Mouse (Mus musculus): Measurements from ENCODE around the gene Gtf2ird1.
"Not testable (repeated sequence)": the region's sequence is repeated elsewhere in the genome, so short reads cannot be mapped to it uniquely, and the experiment has no call there.

Gtf2ird1 gene

GRCm38 (mm10) chr5:134475006-134475605 is 18.6 kb upstream of the Gtf2ird1 start:
- DNase-seq (ENCODE audit: low spot score): no peak

- DNase-seq (ENCODE audit: low spot score): no peak
These were observed 17.4 kb upstream of the Gtf2ird1 start for GRCm38 (mm10) chr5:134473902-134474301.

GRCm38 (mm10) chr5:134470538-134471169 is 14.1 kb upstream of the Gtf2ird1 start:
- no peak for DNase-seq (ENCODE audit: low spot score)

- no peak for DNase-seq (ENCODE audit: low spot score)
These were observed 13.1 kb upstream of the Gtf2ird1 start for GRCm38 (mm10) chr5:134469559-134470150.

GRCm38 (mm10) chr5:134468158-134468765 is 11.7 kb upstream of the Gtf2ird1 start:
- no peak for DNase-seq (ENCODE audit: low spot score)

GRCm38 (mm10) chr5:134467030-134467549 is 10.6 kb upstream of the Gtf2ird1 start:
- no peak for DNase-seq (ENCODE audit: low spot score)

- peak; percentile 72 for DNase-seq (ENCODE audit: low spot score)
These were observed 9.9 kb upstream of the Gtf2ird1 start for GRCm38 (mm10) chr5:134466296-134467029.

- DNase-seq (ENCODE audit: low spot score): no peak
These were observed 8.7 kb upstream of the Gtf2ird1 start for GRCm38 (mm10) chr5:134465197-134465596.

- DNase-seq (ENCODE audit: low spot score): no peak
These were observed 7.7 kb upstream of the Gtf2ird1 start for GRCm38 (mm10) chr5:134464225-134464624.

- no peak for DNase-seq (ENCODE audit: low spot score)
These were observed 6.2 kb upstream of the Gtf2ird1 start for GRCm38 (mm10) chr5:134462731-134463130.

GRCm38 (mm10) chr5:134462316-134462715 is 5.8 kb upstream of the Gtf2ird1 start:
- no peak for DNase-seq (ENCODE audit: low spot score)

- DNase-seq (ENCODE audit: low spot score): no peak
These were observed 4.0 kb upstream of the Gtf2ird1 start for GRCm38 (mm10) chr5:134460546-134460945.

- DNase-seq (ENCODE audit: low spot score): no peak
These were observed 2.6 kb upstream of the Gtf2ird1 start for GRCm38 (mm10) chr5:134459096-134459495.

- no peak for DNase-seq (ENCODE audit: low spot score)
These were observed 1.9 kb upstream of the Gtf2ird1 start for GRCm38 (mm10) chr5:134458416-134458815.

- DNase-seq (ENCODE audit: low spot score): no peak
These were observed 855 bp upstream of the Gtf2ird1 start for GRCm38 (mm10) chr5:134457371-134457770.

GRCm38 (mm10) chr5:134455914-134456423 is 547 bp downstream of the Gtf2ird1 start:
- peak; percentile 75 for DNase-seq (ENCODE audit: low spot score)

- DNase-seq (ENCODE audit: low spot score): peak; percentile 72
These were observed 1.2 kb downstream of the Gtf2ird1 start for GRCm38 (mm10) chr5:134455186-134455895.

GRCm38 (mm10) chr5:134454421-134454820 is 2.1 kb downstream of the Gtf2ird1 start:
- no peak for DNase-seq (ENCODE audit: low spot score)

- no peak for DNase-seq (ENCODE audit: low spot score)
These were observed 2.9 kb downstream of the Gtf2ird1 start for GRCm38 (mm10) chr5:134453577-134453976.

GRCm38 (mm10) chr5:134446755-134447154 is 9.8 kb downstream of the Gtf2ird1 start:
- DNase-seq (ENCODE audit: low spot score): not testable (repeated sequence)

- no peak for DNase-seq (ENCODE audit: low spot score)
These were observed 10.6 kb downstream of the Gtf2ird1 start for GRCm38 (mm10) chr5:134445895-134446294.

All from retina, embryonic 14.5 days (tissue).